Mouse (Mus musculus): Measurements from ENCODE around the gene Rftn1.
A peak's percentile ranks its signal among the peaks of the same experiment; 100 is the strongest.

- 0 out of 3 replicates have a peak, but pooled peaks have one; percentile 40 for TF ChIP-seq GATA1 (IDR thresholded peaks at IDR 0.05; ENCODE audit: borderline replicate concordance, low read length)
- no peak for TF ChIP-seq FLI1 (IDR thresholded peaks at IDR 0.05; ENCODE audit: low read length)
Observed at GRCm38 (mm10) chr17:50020211-50021001, 170.1 kb downstream of the Rftn1 start.

Measured in megakaryocyte, embryonic 14.5 days (primary cell).